ENCODE assay signal across 10 mouse cellular contexts in the genomic region with DNA sequence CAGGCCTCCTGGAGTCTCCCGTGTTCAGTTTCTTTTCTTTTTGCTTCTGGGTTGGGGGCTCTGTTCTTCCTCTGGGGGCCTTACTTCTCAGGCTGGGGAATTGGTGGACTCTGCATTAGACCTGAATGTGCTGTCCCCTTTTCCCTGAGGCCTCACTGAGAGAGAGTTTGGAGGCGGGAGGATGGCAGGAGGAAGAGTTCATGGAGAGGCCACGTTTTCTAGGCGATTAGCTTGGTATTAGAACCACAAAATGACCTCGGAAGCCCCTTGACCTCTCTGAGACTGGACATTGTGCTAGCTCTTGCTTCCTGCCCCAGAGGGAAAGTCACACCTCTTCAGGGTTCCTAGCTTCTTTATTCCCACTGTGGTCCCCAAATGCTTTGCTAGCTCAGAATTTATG. TPM values are rescaled to one million over a fixed set of nuclear protein-coding genes. Genes with fewer than 3 reads are reported as not detected.
DNase-seq lines count a peak whose midpoint lies in the region; ATAC-seq and TF ChIP-seq lines count a peak whose summit lies in the region.
"Had no signal": no experiment of that assay in that cellular context is flagged by ENCODE, and none has a peak within 500 bp of the region (broad histone marks: within the 10 kb centered on the region; RNA-seq: fewer than 3 reads in every experiment).

No protein-coding gene starts in this region.

- no peaks in the 10 kb centered on the region for H3K36me3 ChIP-seq in liver, embryonic 11.5 days (ENCODE audit: control insufficient read depth, insufficient read depth, low read length)
- H3K36me3 ChIP-seq in liver, postnatal 0 days (replicated peaks; ENCODE audit: insufficient read depth, low read length), result no peaks in the 10 kb centered on the region
- no peaks in the 10 kb centered on the region for H3K36me3 ChIP-seq in embryonic facial prominence, embryonic 12.5 days
- no peaks in the 10 kb centered on the region for H3K36me3 ChIP-seq in hindbrain, embryonic 14.5 days (replicated peaks; ENCODE audit: control insufficient read depth, insufficient read depth)
- peaks cover 2% of the 10 kb centered on the region; the same call in 1 of the 2 replicates for H3K36me3 ChIP-seq in small intestine, adult 2 months (ENCODE audit: control insufficient read depth, insufficient read depth, low read length)
- H3K36me3 ChIP-seq in midbrain, embryonic 13.5 days, result no peaks in the 10 kb centered on the region
- H3K36me3 ChIP-seq: midbrain, embryonic 12.5 days had no signal

- WGBS in liver, embryonic 11.5 days, result 10% methylated on average over 5 of the region's 5 CpGs
- 20% methylated on average over 5 of the region's 5 CpGs for WGBS in liver, postnatal 0 days (ENCODE audit: insufficient replicate concordance)
- under 1% methylated on average over 5 of the region's 5 CpGs for WGBS in embryonic facial prominence, embryonic 12.5 days
- WGBS in hindbrain, embryonic 14.5 days, result 1% methylated on average over 5 of the region's 5 CpGs
- 45% methylated on average over 5 of the region's 5 CpGs for WGBS in small intestine, adult 2 months
- 0% methylated on average over 5 of the region's 5 CpGs for WGBS in midbrain, embryonic 13.5 days

- H3K27ac ChIP-seq in liver, embryonic 11.5 days (ENCODE audit: low read depth, low read length), result peak overlapping the region; percentile 55; the same call in 1 of the 2 replicates
- no peak overlapping the region for H3K27ac ChIP-seq in liver, postnatal 0 days (ENCODE audit: low read depth)
- no peak overlapping the region for H3K27ac ChIP-seq in embryonic facial prominence, embryonic 12.5 days
- H3K27ac ChIP-seq in hindbrain, embryonic 14.5 days, result peak overlapping the region; percentile 99
- peak overlapping the region; percentile 58 for H3K27ac ChIP-seq in small intestine, adult 2 months (ENCODE audit: insufficient read depth, low read depth, low read length)
- H3K27ac ChIP-seq in midbrain, embryonic 13.5 days, result no peak overlapping the region
- H3K27ac ChIP-seq: midbrain, embryonic 12.5 days had no signal

- H3K27me3 ChIP-seq in liver, embryonic 11.5 days (replicated peaks; ENCODE audit: control insufficient read depth, insufficient read depth, low read length), result peaks cover 96% of the 10 kb centered on the region
- peaks cover 64% of the 10 kb centered on the region for H3K27me3 ChIP-seq in liver, postnatal 0 days (ENCODE audit: insufficient read depth, low read length)
- H3K27me3 ChIP-seq in embryonic facial prominence, embryonic 12.5 days, result peaks cover 100% of the 10 kb centered on the region
- H3K27me3 ChIP-seq in hindbrain, embryonic 14.5 days (ENCODE audit: control insufficient read depth, insufficient read depth, low read length), result peaks cover 96% of the 10 kb centered on the region
- peaks cover 21% of the 10 kb centered on the region for H3K27me3 ChIP-seq in small intestine, adult 2 months (ENCODE audit: control insufficient read depth, insufficient read depth, low read length)
- peaks cover 100% of the 10 kb centered on the region for H3K27me3 ChIP-seq in midbrain, embryonic 13.5 days

- peak overlapping the region; percentile 52 for H3K4me2 ChIP-seq in liver, embryonic 11.5 days
- H3K4me2 ChIP-seq in liver, postnatal 0 days (ENCODE audit: low read depth, low read length), result no peak overlapping the region
- no peak overlapping the region for H3K4me2 ChIP-seq in embryonic facial prominence, embryonic 12.5 days (replicated peaks)
- H3K4me2 ChIP-seq in hindbrain, embryonic 14.5 days (replicated peaks), result peak overlapping the region; percentile 77
- H3K4me2 ChIP-seq in midbrain, embryonic 13.5 days (replicated peaks), result no peak overlapping the region
- H3K4me2 ChIP-seq: midbrain, embryonic 12.5 days had no signal

- no peak for DNase-seq in liver, embryonic 11.5 days (ENCODE audit: low spot score)
- DNase-seq in liver, postnatal 0 days, result no peak
- DNase-seq in hindbrain, embryonic 14.5 days (ENCODE audit: low spot score), result no peak
- DNase-seq in cerebellum, adult 8-10 months, result no peak
- DNase-seq: cerebellum, postnatal 10 days; thymus, postnatal 4 days had no signal

- TF ChIP-seq EP300 in liver, postnatal 0 days (IDR thresholded peaks at IDR 0.05; ENCODE audit: low read depth), result no peak

- TF ChIP-seq POLR2A in small intestine, adult 2 months (IDR thresholded peaks at IDR 0.05; ENCODE audit: low read depth, low read length), result no peak

- H3K9ac ChIP-seq in liver, embryonic 11.5 days (ENCODE audit: low read depth, low read length), result peak overlapping the region; percentile 52; the same call in 1 of the 2 replicates
- no peak overlapping the region for H3K9ac ChIP-seq in liver, postnatal 0 days (replicated peaks)
- no peak overlapping the region for H3K9ac ChIP-seq in embryonic facial prominence, embryonic 12.5 days
- peak overlapping the region; percentile 97 for H3K9ac ChIP-seq in hindbrain, embryonic 14.5 days
- no peak overlapping the region for H3K9ac ChIP-seq in midbrain, embryonic 13.5 days (replicated peaks)
- H3K9ac ChIP-seq: midbrain, embryonic 12.5 days had no signal

- TF ChIP-seq CTCF in liver, postnatal 0 days (IDR thresholded peaks at IDR 0.05; ENCODE audit: low read depth), result no peak
- TF ChIP-seq CTCF in small intestine, adult 2 months (IDR thresholded peaks at IDR 0.05; ENCODE audit: extremely low read depth, insufficient read length, insufficient replicate concordance, low read depth, low read length), result no peak

- ATAC-seq in liver, embryonic 11.5 days (replicated peaks; ENCODE audit: low FRiP score), result no peak
- ATAC-seq in liver, postnatal 0 days, result no peak
- ATAC-seq in embryonic facial prominence, embryonic 12.5 days (ENCODE audit: insufficient number of reproducible peaks, insufficient read depth, low FRiP score, low TSS enrichment), result no peak
- ATAC-seq in hindbrain, embryonic 14.5 days (ENCODE audit: low FRiP score), result no peak
- no peak for ATAC-seq in midbrain, embryonic 13.5 days

- H3K4me3 ChIP-seq in liver, embryonic 11.5 days (ENCODE audit: low read depth, low read length), result peak overlapping the region; percentile 27
- no peak overlapping the region for H3K4me3 ChIP-seq in liver, postnatal 0 days (ENCODE audit: low read depth, low read length)
- peak overlapping the region; percentile 1; the same call in 1 of the 2 replicates for H3K4me3 ChIP-seq in embryonic facial prominence, embryonic 12.5 days
- H3K4me3 ChIP-seq in hindbrain, embryonic 14.5 days (replicated peaks; ENCODE audit: low read length), result peak overlapping the region; percentile 48
- no peak overlapping the region for H3K4me3 ChIP-seq in small intestine, adult 2 months (ENCODE audit: low read depth, low read length)
- H3K4me3 ChIP-seq in midbrain, embryonic 13.5 days (replicated peaks), result no peak overlapping the region
- H3K4me3 ChIP-seq: midbrain, embryonic 12.5 days had no signal

- no peaks in the 10 kb centered on the region for H3K9me3 ChIP-seq in liver, embryonic 11.5 days (ENCODE audit: control insufficient read depth, low read length)
- no peaks in the 10 kb centered on the region for H3K9me3 ChIP-seq in liver, postnatal 0 days (ENCODE audit: low read length)
- no peaks in the 10 kb centered on the region for H3K9me3 ChIP-seq in embryonic facial prominence, embryonic 12.5 days
- H3K9me3 ChIP-seq in hindbrain, embryonic 14.5 days (ENCODE audit: control insufficient read depth, low read length), result no peaks in the 10 kb centered on the region
- H3K9me3 ChIP-seq in midbrain, embryonic 13.5 days, result no peaks in the 10 kb centered on the region
- H3K9me3 ChIP-seq: midbrain, embryonic 12.5 days had no signal

- peaks cover 4% of the 10 kb centered on the region; the same call in 1 of the 2 replicates for H3K4me1 ChIP-seq in liver, embryonic 11.5 days (replicated peaks; ENCODE audit: control insufficient read depth, insufficient read depth, low read length)
- no peaks in the 10 kb centered on the region for H3K4me1 ChIP-seq in liver, postnatal 0 days (ENCODE audit: insufficient read depth)
- no peaks in the 10 kb centered on the region for H3K4me1 ChIP-seq in embryonic facial prominence, embryonic 12.5 days
- H3K4me1 ChIP-seq in hindbrain, embryonic 14.5 days (replicated peaks; ENCODE audit: control insufficient read depth, insufficient read depth, low read length), result no peaks in the 10 kb centered on the region
- H3K4me1 ChIP-seq in small intestine, adult 2 months (ENCODE audit: control insufficient read depth, insufficient read depth, insufficient read length, low read length), result peaks cover 5% of the 10 kb centered on the region; the same call in 1 of the 2 replicates
- H3K4me1 ChIP-seq in midbrain, embryonic 13.5 days (replicated peaks), result no peaks in the 10 kb centered on the region

RNA-seq across cellular contexts. Expression of gene Hoxb3, which starts 1.0 kb away (rescaled TPM):
- 0.97 and 1.3 TPM in 2 replicates for polyA plus RNA-seq in liver, embryonic 11.5 days (2014; fragmentation: Nextera tagmentation; extraction: Ambion mirVana)
- 0.19 and 0.26 TPM in 2 replicates for polyA plus RNA-seq in liver, postnatal 0 days (2015; fragmentation: Nextera tagmentation; extraction: Ambion mirVana)
- polyA plus RNA-seq in embryonic facial prominence, embryonic 12.5 days (2016; fragmentation: Nextera tagmentation; extraction: Ambion mirVana), result 0.53 and 0.87 TPM in 2 replicates
- polyA plus RNA-seq in hindbrain, embryonic 14.5 days (2014; fragmentation: Nextera tagmentation; extraction: Ambion mirVana), result 12.8 and 17.2 TPM in 2 replicates
- 3.5 and 5.5 TPM in 2 replicates for polyA plus RNA-seq in small intestine, adult 2 months (2012; rRNA removed)
- 0.11 TPM in 1 of 2 replicates, not detected in the other for polyA plus RNA-seq in midbrain, embryonic 13.5 days (2015; fragmentation: Nextera tagmentation; extraction: Ambion mirVana)
- polyA plus RNA-seq: midbrain, embryonic 12.5 days had no signal

RNA-seq across cellular contexts. Expression of gene Hoxb4, which starts 6.1 kb away (rescaled TPM):
- 0.71 and 1.1 TPM in 2 replicates for polyA plus RNA-seq in liver, embryonic 11.5 days (2014; fragmentation: Nextera tagmentation; extraction: Ambion mirVana)
- polyA plus RNA-seq in liver, postnatal 0 days (2015; fragmentation: Nextera tagmentation; extraction: Ambion mirVana), result 0.22 and 0.27 TPM in 2 replicates
- polyA plus RNA-seq in embryonic facial prominence, embryonic 12.5 days (2016; fragmentation: Nextera tagmentation; extraction: Ambion mirVana), result 0.22 TPM in 1 of 2 replicates, not detected in the other
- polyA plus RNA-seq in hindbrain, embryonic 14.5 days (2014; fragmentation: Nextera tagmentation; extraction: Ambion mirVana), result 4.0 and 5.4 TPM in 2 replicates
- 1.4 and 2.9 TPM in 2 replicates for polyA plus RNA-seq in small intestine, adult 2 months (2012; rRNA removed)
- not detected in 2 replicates for polyA plus RNA-seq in midbrain, embryonic 13.5 days (2015; fragmentation: Nextera tagmentation; extraction: Ambion mirVana)
- polyA plus RNA-seq: midbrain, embryonic 12.5 days had no signal

RNA-seq across cellular contexts. Expression of gene Hoxb5, which starts 21.0 kb away (rescaled TPM):
- 3.7 and 4.5 TPM in 2 replicates for polyA plus RNA-seq in liver, embryonic 11.5 days (2014; fragmentation: Nextera tagmentation; extraction: Ambion mirVana)
- polyA plus RNA-seq in liver, postnatal 0 days (2015; fragmentation: Nextera tagmentation; extraction: Ambion mirVana), result 0.75 and 0.91 TPM in 2 replicates
- polyA plus RNA-seq in embryonic facial prominence, embryonic 12.5 days (2016; fragmentation: Nextera tagmentation; extraction: Ambion mirVana), result 0.38 TPM in 1 of 2 replicates, not detected in the other
- 140 and 157 TPM in 2 replicates for polyA plus RNA-seq in hindbrain, embryonic 14.5 days (2014; fragmentation: Nextera tagmentation; extraction: Ambion mirVana)
- 1.8 and 3.2 TPM in 2 replicates for polyA plus RNA-seq in small intestine, adult 2 months (2012; rRNA removed)
- 0.08 TPM in 1 of 2 replicates, not detected in the other for polyA plus RNA-seq in midbrain, embryonic 13.5 days (2015; fragmentation: Nextera tagmentation; extraction: Ambion mirVana)
- polyA plus RNA-seq: midbrain, embryonic 12.5 days had no signal

RNA-seq across cellular contexts. Expression of gene Hoxb2, which starts 26.2 kb away (rescaled TPM):
- polyA plus RNA-seq in liver, embryonic 11.5 days (2014; fragmentation: Nextera tagmentation; extraction: Ambion mirVana), result 11.2 and 11.3 TPM in 2 replicates
- polyA plus RNA-seq in liver, postnatal 0 days (2015; fragmentation: Nextera tagmentation; extraction: Ambion mirVana), result 0.67 and 1.1 TPM in 2 replicates
- 3.9 and 6.5 TPM in 2 replicates for polyA plus RNA-seq in embryonic facial prominence, embryonic 12.5 days (2016; fragmentation: Nextera tagmentation; extraction: Ambion mirVana)
- polyA plus RNA-seq in hindbrain, embryonic 14.5 days (2014; fragmentation: Nextera tagmentation; extraction: Ambion mirVana), result 39.5 and 42.9 TPM in 2 replicates
- 9.9 TPM in 2 replicates for polyA plus RNA-seq in small intestine, adult 2 months (2012; rRNA removed)
- 0.19 and 0.28 TPM in 2 replicates for polyA plus RNA-seq in midbrain, embryonic 13.5 days (2015; fragmentation: Nextera tagmentation; extraction: Ambion mirVana)

RNA-seq across cellular contexts. Expression of gene Hoxb6, which starts 31.8 kb away (rescaled TPM):
- 1.9 and 2.4 TPM in 2 replicates for polyA plus RNA-seq in liver, embryonic 11.5 days (2014; fragmentation: Nextera tagmentation; extraction: Ambion mirVana)
- polyA plus RNA-seq in liver, postnatal 0 days (2015; fragmentation: Nextera tagmentation; extraction: Ambion mirVana), result not detected in 2 replicates
- polyA plus RNA-seq in embryonic facial prominence, embryonic 12.5 days (2016; fragmentation: Nextera tagmentation; extraction: Ambion mirVana), result not detected in 2 replicates
- polyA plus RNA-seq in hindbrain, embryonic 14.5 days (2014; fragmentation: Nextera tagmentation; extraction: Ambion mirVana), result 71.4 and 90.1 TPM in 2 replicates
- 1.0 and 8.3 TPM in 2 replicates for polyA plus RNA-seq in small intestine, adult 2 months (2012; rRNA removed)
- polyA plus RNA-seq in midbrain, embryonic 13.5 days (2015; fragmentation: Nextera tagmentation; extraction: Ambion mirVana), result not detected in 2 replicates
- polyA plus RNA-seq: midbrain, embryonic 12.5 days had no signal

Comparison
In these comparisons a context has a peak if more than half of its experiments do, and no peak if none do; other contexts are left out.
1. H3K27ac ChIP-seq: peak in liver, embryonic 11.5 days (single experiment), hindbrain, embryonic 14.5 days (single experiment) and small intestine, adult 2 months (single experiment); none in liver, postnatal 0 days (single experiment), embryonic facial prominence, embryonic 12.5 days (single experiment) and midbrain, embryonic 13.5 days (single experiment).
2. H3K4me2 ChIP-seq: peak in liver, embryonic 11.5 days (single experiment) and hindbrain, embryonic 14.5 days (single experiment); none in liver, postnatal 0 days (single experiment), embryonic facial prominence, embryonic 12.5 days (single experiment) and midbrain, embryonic 13.5 days (single experiment).
3. H3K4me3 ChIP-seq: peak in liver, embryonic 11.5 days (single experiment), embryonic facial prominence, embryonic 12.5 days (single experiment) and hindbrain, embryonic 14.5 days (single experiment); none in liver, postnatal 0 days (single experiment), small intestine, adult 2 months (single experiment) and midbrain, embryonic 13.5 days (single experiment).
4. H3K9ac ChIP-seq: peak in liver, embryonic 11.5 days (single experiment) and hindbrain, embryonic 14.5 days (single experiment); none in liver, postnatal 0 days (single experiment), embryonic facial prominence, embryonic 12.5 days (single experiment) and midbrain, embryonic 13.5 days (single experiment).
5. RNA of gene Hoxb5, which starts 21.0 kb away (polyA plus RNA-seq): 140 to 157 TPM in hindbrain, embryonic 14.5 days; 3.7 to 4.5 TPM in liver, embryonic 11.5 days, 1.8 to 3.2 TPM in small intestine, adult 2 months, 0.75 to 0.91 TPM in liver, postnatal 0 days, 0.38 TPM in embryonic facial prominence, embryonic 12.5 days and 0.08 TPM in midbrain, embryonic 13.5 days; every median in the first group is over 10 times any median in the second.